Comparison of ENCODE assay signal across 13 mouse cellular contexts in genomic region chr4:137687234-137687825, GRCm38 (mm10).
"Had no signal": no experiment of that assay in that cellular context is flagged by ENCODE, and none has a peak within 500 bp of the region (broad histone marks: within the 10 kb centered on the region; RNA-seq: fewer than 3 reads in every experiment).

No protein-coding gene starts in this region.

- H3K27ac ChIP-seq: intestine, embryonic 15.5 days; kidney, postnatal 0 days; limb, embryonic 13.5 days; liver, embryonic 14.5 days; neural tube, embryonic 15.5 days had no signal

- DNase-seq: kidney, adult 8-10 months; kidney, postnatal 36 days; layer of hippocampus, adult 9-11 months; lung, embryonic 14.5 days; midbrain, embryonic 14.5 days; spleen, adult 18-20 months; thymus, postnatal 14 days had no signal

- H3K4me3 ChIP-seq: intestine, embryonic 15.5 days; limb, embryonic 13.5 days; myocyte; neural tube, embryonic 15.5 days had no signal

- H3K4me2 ChIP-seq: intestine, embryonic 15.5 days; limb, embryonic 13.5 days; lung, embryonic 14.5 days; neural tube, embryonic 15.5 days had no signal

- H3K4me1 ChIP-seq: limb, embryonic 13.5 days had no signal

- H3K36me3 ChIP-seq: intestine, embryonic 15.5 days; limb, embryonic 13.5 days; neural tube, embryonic 15.5 days had no signal

- H3K9ac ChIP-seq: intestine, embryonic 15.5 days; limb, embryonic 13.5 days; liver, embryonic 14.5 days; lung, embryonic 14.5 days; neural tube, embryonic 15.5 days had no signal

- H3K9me3 ChIP-seq: intestine, embryonic 15.5 days; limb, embryonic 13.5 days; neural tube, embryonic 15.5 days had no signal

- ATAC-seq: intestine, embryonic 15.5 days had no signal
